Mouse (Mus musculus) C2C12 (cell line): ENCODE data around the gene Urgcp. TPM values are rescaled to one million over a fixed set of nuclear protein-coding genes. Genes with fewer than 3 reads are reported as not detected.
A peak's percentile ranks its signal among the peaks of the same experiment; 100 is the strongest.

Experiments used
- H3K27me3 ChIP-seq: one replicate; pipeline ENCODE4 v1.6.1; 2011; ENCODE audit not compliant: control insufficient read depth, insufficient read depth, insufficient read length
- H3K36me3 ChIP-seq: one replicate; pipeline ENCODE4 v1.6.1; 2011; ENCODE audit not compliant: control insufficient read depth, insufficient read depth
- H3K4me3 ChIP-seq: one replicate; pipeline ENCODE4 v1.5.1; 2011; ENCODE audit warnings: mild to moderate bottlenecking, control low read depth; ENCODE audit not compliant: poor library complexity, insufficient read depth, severe bottlenecking
- H3K79me2 ChIP-seq: one replicate; pipeline ENCODE4 v1.6.1; 2011; ENCODE audit not compliant: control insufficient read depth, insufficient read depth
- H3K79me3 ChIP-seq: one replicate; pipeline ENCODE4 v1.6.1; 2011; ENCODE audit warnings: low read depth, control low read depth
- H3ac ChIP-seq: one replicate; pipeline ENCODE3; 2011; ENCODE audit warnings: low read depth; ENCODE audit not compliant: control insufficient read depth, insufficient read length
- CEBPB ChIP-seq: IDR thresholded peaks from one replicate; pipeline ENCODE4 v1.6.1; 2011; ENCODE audit warnings: low read depth, mild to moderate bottlenecking, control low read depth, moderate library complexity
- CTCF ChIP-seq: IDR thresholded peaks from one replicate; pipeline ENCODE4 v1.5.1; 2011; ENCODE audit not compliant: control insufficient read depth, insufficient read depth, insufficient read length
- FOSL1 ChIP-seq: IDR thresholded peaks from one replicate; pipeline ENCODE4 v1.8.0; 2011; ENCODE audit warnings: mild to moderate bottlenecking, low read length; ENCODE audit not compliant: poor library complexity, insufficient read depth, severe bottlenecking
- MAX ChIP-seq: IDR thresholded peaks from one replicate; pipeline ENCODE4 v1.6.1; 2011; ENCODE audit warnings: mild to moderate bottlenecking, control low read depth
- MYOD1 ChIP-seq: IDR thresholded peaks from one replicate; pipeline ENCODE4 v1.6.1; 2011; ENCODE audit warnings: low read depth; ENCODE audit not compliant: control insufficient read depth, insufficient read length
- MYOG ChIP-seq: IDR thresholded peaks from one replicate; pipeline ENCODE4 v1.6.1; 2011; ENCODE audit not compliant: control insufficient read depth, insufficient read length; ENCODE audit errors: extremely low read depth
- USF1 ChIP-seq: IDR thresholded peaks from one replicate; pipeline ENCODE4 v1.6.1; 2011; ENCODE audit warnings: low read depth, mild to moderate bottlenecking, control low read depth, moderate library complexity
- polyA plus RNA-seq: library from polyadenylated mRNA; unstranded; fragments of >200 nt; fragmentation: generic; extraction: Trizol; gene quantifications from one replicate; pipeline ENCODE4 v1.2.1, GENCODE M21; 2012; ENCODE audit warnings: missing spikeins

Gene Urgcp
- polyA plus RNA-seq, 1 experiment: 22.3 TPM

DNA sequence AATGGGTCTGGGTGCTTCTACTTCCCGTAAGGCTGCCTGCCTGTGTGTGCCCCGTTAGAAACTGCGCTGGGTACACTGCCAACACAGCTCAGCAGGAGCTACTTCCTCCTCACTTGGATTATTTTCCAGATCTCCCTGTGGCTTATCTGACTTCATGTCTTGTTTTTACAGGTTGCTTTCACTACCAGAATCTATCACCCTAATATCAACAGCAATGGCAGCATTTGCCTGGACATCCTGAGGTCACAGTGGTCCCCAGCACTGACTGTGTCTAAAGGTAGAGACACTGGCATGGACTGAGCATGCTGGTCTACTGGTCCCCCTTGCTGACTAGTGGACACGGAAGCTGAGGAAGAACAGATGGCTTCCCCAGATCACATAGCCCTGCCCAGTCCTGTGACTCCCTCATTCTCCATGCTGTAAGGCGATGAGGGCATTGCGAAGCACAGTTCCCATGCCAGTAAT, 17.9 kb upstream of the Urgcp start:
- no peaks in the 10 kb centered on the region for H3K27me3 ChIP-seq
- no peak overlapping the region for H3K4me3 ChIP-seq
- peaks cover 7% of the 10 kb centered on the region for H3K36me3 ChIP-seq
- no peaks in the 10 kb centered on the region for H3K79me2 ChIP-seq
- H3K79me3 ChIP-seq: no peaks in the 10 kb centered on the region
- no peak for TF ChIP-seq CEBPB
- TF ChIP-seq MYOG: no peak
- TF ChIP-seq MAX: no peak
- TF ChIP-seq CTCF: no peak
- TF ChIP-seq FOSL1: no peak
- no peak for TF ChIP-seq MYOD1
- TF ChIP-seq USF1: no peak
- H3ac ChIP-seq: no peak overlapping the region

DNA sequence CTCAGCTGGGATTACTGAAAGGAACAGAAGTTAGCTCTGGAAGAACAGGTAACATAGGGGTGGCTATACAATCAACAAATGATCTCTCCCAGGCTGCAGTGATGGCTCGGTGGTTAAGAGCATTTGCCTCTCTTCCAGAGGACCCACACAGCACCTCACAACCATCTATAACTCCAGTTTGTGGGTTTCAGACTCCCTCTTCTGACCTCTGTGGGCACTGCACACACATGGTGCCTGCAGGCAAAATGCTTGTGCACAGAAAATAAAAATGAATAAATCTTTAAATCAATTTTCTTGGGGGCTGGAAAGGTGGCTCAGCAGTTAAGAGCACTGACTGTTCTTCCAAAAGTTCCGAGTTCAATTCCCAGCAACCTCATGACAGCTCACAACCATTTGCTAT, 16.3 kb upstream of the Urgcp start:
- no peak overlapping the region for H3K4me3 ChIP-seq
- H3ac ChIP-seq: no peak overlapping the region
- H3K79me3 ChIP-seq: no peaks in the 10 kb centered on the region
- H3K79me2 ChIP-seq: no peaks in the 10 kb centered on the region
- TF ChIP-seq MAX (no peak), CTCF (peak; percentile 17)
- no peaks in the 10 kb centered on the region for H3K27me3 ChIP-seq
- H3K36me3 ChIP-seq: peaks cover 7% of the 10 kb centered on the region

DNA sequence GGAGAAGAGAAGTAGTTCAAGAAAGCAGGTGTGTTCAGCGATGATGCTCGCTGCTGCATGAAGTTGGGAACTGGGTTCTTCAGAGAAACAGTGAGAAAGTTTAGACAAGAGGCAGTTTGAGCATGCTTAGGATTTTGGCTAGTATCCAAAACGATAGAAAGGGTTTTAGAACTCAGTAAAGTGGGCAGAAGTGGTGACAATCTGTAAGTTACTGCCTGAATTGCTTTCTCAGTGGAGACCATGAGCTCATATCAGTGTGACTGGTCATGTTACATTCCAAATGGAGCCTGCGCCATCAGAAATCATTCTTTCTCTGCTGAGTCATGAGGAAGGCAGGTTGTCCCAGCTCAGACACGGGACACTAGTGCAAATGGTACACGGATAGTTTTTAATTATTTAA, 3.8 kb upstream of the Urgcp start:
- peaks cover 9% of the 10 kb centered on the region for H3K79me3 ChIP-seq
- no peaks in the 10 kb centered on the region for H3K27me3 ChIP-seq
- peaks cover 28% of the 10 kb centered on the region for H3K79me2 ChIP-seq
- no peak overlapping the region for H3K4me3 ChIP-seq
- no peak overlapping the region for H3ac ChIP-seq
- H3K36me3 ChIP-seq: peaks cover 21% of the 10 kb centered on the region
- TF ChIP-seq MAX (no peak), MYOG (no peak), FOSL1 (no peak), MYOD1 (no peak), CTCF (no peak), USF1 (no peak), CEBPB (no peak)

DNA sequence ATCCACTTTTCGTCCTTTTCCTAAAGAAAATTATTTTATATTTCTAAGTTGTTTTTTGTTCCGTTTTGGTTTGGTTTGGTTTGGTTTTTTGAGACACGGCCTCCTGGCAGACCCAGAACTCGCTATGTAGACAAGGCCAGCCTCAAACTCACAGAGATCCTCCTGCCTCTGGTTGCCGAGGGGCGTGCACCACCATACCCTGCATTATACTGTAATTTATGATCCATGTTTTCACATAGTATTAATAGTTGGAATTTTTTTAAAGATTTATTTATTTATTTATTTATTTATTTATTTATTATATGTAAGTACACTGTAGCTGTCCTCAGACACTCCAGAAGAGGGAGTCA, 432 bp upstream of the Urgcp start:
- Histone ChIP-seq H3ac (no peak overlapping the region), H3K27me3 (no peaks in the 10 kb centered on the region), H3K4me3 (peak overlapping the region; percentile 30), H3K79me3 (peaks cover 15% of the 10 kb centered on the region), H3K79me2 (peaks cover 51% of the 10 kb centered on the region), H3K36me3 (peaks cover 10% of the 10 kb centered on the region)
- TF ChIP-seq MYOG: no peak
- TF ChIP-seq USF1: no peak
- TF ChIP-seq FOSL1: no peak
- no peak for TF ChIP-seq MAX
- no peak for TF ChIP-seq CEBPB
- no peak for TF ChIP-seq CTCF
- no peak for TF ChIP-seq MYOD1

DNA sequence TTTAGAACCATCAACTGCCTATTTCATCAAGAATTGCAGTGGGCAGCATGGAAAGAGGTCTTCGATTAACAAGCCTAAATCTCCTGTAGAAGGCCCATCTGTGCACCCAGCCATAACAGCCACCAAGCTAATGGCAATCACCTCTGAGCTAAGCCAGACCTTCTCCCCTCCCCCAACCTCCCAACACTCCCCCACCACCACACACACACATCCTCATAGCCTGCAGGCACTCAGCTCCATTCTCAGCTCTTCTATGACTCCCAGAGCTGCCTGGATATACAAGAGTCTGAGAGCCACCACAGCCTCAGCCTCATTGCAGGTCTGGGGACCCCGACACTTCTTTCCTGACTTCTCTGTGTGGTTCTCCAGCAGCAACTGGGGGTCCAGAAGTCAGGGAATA, 8.4 kb downstream of the Urgcp start:
- H3K79me3 ChIP-seq: no peaks in the 10 kb centered on the region
- no peak overlapping the region for H3ac ChIP-seq
- no peak overlapping the region for H3K4me3 ChIP-seq
- peaks cover 14% of the 10 kb centered on the region for H3K79me2 ChIP-seq
- H3K36me3 ChIP-seq: no peaks in the 10 kb centered on the region
- no peak for TF ChIP-seq FOSL1
- no peak for TF ChIP-seq CEBPB
- H3K27me3 ChIP-seq: no peaks in the 10 kb centered on the region

DNA sequence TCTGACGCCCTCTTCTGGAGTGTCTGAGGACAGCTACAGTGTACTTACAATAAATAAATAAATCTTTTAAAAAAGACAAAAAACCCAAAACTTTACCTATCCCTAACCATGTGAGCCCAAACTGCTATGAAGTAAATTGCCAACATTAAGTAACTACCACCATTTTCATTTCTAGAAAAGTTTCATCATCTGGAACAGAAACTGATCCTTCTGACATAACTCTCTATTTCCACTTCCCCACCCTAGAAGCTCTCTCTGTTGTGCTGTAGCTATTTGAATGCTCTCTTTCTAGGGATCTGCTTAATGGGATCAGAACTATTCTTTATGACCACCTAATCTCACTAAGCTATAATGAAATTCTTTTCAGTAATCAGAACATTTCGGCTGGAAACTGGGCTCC, 17.2 kb downstream of the Urgcp start:
- Histone ChIP-seq H3ac (no peak overlapping the region), H3K79me2 (peaks cover 22% of the 10 kb centered on the region), H3K36me3 (no peaks in the 10 kb centered on the region), H3K27me3 (no peaks in the 10 kb centered on the region), H3K79me3 (peaks cover 10% of the 10 kb centered on the region), H3K4me3 (no peak overlapping the region)
- TF ChIP-seq CEBPB (no peak), USF1 (no peak), FOSL1 (no peak), MAX (no peak), MYOD1 (no peak), MYOG (no peak), CTCF (no peak)
